Mouse (Mus musculus) gastrocnemius, adult 2 months (tissue): Measurements from ENCODE around the gene Rab9. TPM values are rescaled to one million over a fixed set of nuclear protein-coding genes. Genes with fewer than 3 reads are reported as not detected.

ENCODE experiments used
- DNase-seq: peaks from one replicate; pipeline ENCODE4 v3.0.0; 2022
- H3K27ac ChIP-seq: fragments of 200-600 bp; 2 replicates; pipeline ENCODE4 v1.8.1; 2022; ENCODE audit warnings: mild to moderate bottlenecking
- H3K4me3 ChIP-seq: fragments of 200-600 bp; 2 replicates; pipeline ENCODE4 v1.8.1; 2022; ENCODE audit warnings: mild to moderate bottlenecking, moderate library complexity
- CTCF ChIP-seq: fragments of 200-600 bp; IDR thresholded peaks from 2 replicates; pipeline ENCODE4 v1.8.1; 2022; ENCODE audit warnings: antibody characterized with exemption, mild to moderate bottlenecking, moderate library complexity
- intact Hi-C: fragments of 180-260 bp; cut with DNase I; formaldehyde crosslinking; loops from one replicate; pipeline ENCODE4 v1.15.1; 2025
- total RNA-seq, 2 experiments: library from RNA; stranded (reverse); gene quantifications; 2 replicates each; pipeline ENCODE4 v1.2.3; 2021

Gene Rab9
- total RNA-seq, 2 experiments from 2014 or later = 18.6 to 20.0 TPM

DNA sequence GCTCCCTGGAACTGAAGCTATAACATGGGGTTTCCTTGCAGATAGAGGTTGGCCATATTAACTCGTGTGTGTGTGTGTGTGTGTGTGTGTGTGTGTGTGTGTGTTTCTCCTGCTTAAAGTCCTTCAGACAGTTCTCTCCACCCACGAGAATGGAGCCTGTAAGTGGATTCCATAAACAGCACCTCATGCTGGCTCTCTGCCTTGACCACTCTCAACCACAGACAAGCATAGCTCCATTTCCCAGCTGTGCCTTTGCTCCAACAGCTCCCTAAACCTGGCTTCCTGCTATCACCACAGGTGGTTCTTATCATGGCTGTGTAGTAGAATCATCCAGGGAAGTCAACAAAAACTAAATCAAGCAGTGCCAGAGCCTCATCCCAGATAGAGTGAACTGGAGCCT is 24.8 kb upstream of the Rab9 start:
- no peak for TF ChIP-seq CTCF
- H3K27ac ChIP-seq = no peak overlapping the region
- intact Hi-C loops = no loop called here

DNA sequence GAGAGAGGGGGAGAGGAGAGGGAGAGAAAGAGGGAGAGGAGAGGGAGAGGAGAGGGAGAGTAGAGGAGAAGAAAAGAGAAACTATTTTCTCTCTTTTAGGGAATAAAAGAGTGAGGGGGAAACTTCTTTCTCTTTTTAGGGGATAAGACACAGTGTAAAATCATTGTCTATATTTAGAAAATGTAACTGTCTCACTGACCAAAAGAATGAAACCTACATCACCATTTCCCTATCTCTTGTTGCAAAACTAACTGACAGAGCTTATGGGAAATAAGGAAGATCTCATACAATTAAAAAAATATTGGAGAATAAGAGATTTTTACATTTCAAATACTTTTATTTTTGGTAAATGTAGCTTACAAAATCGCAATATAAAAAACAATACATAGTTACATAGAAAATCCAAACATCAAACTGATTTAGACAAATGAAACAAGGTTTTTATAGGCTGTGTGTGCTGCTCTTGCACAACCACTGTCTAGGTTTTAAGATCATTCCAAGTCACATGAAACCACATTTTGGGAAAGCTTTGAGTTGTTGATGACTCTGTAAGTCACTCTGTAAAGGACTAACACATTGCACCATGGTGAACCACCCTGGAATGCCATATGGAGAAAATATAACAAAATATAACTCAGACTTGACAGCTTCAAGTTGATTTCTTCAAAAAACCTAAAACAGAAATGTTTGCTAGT is 20.0 kb upstream of the Rab9 start:
- Histone ChIP-seq H3K4me3 (no peak overlapping the region), H3K27ac (no peak overlapping the region)
- no peak for DNase-seq
- intact Hi-C loops = no loop called here
- no peak for TF ChIP-seq CTCF

More for the DNA sequence above, 24.8 kb upstream of the Rab9 start:
- DNase-seq = no peak
- no peak overlapping the region for H3K4me3 ChIP-seq

DNA sequence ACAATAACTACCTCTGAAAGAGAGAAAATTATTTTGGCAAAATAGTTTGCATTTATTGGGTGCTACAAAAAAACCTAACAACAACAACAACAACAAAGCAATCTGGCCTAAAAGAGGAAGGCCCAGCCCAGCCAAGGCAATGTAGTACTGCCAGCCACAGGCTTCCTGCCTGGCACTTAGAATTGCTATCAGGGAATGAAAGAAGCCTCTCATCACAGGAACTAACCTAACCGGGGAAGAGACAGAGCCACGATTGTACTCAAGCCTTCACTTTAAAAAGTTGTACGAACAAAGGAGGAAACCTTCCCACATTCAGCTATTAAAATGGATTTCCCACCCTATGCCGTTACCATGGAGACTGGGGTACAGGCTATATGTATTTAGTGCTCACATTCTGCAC is 18.1 kb upstream of the Rab9 start:
- DNase-seq = no peak
- Histone ChIP-seq H3K27ac (no peak overlapping the region), H3K4me3 (no peak overlapping the region)
- intact Hi-C loops = no loop called here
- TF ChIP-seq CTCF = no peak

DNA sequence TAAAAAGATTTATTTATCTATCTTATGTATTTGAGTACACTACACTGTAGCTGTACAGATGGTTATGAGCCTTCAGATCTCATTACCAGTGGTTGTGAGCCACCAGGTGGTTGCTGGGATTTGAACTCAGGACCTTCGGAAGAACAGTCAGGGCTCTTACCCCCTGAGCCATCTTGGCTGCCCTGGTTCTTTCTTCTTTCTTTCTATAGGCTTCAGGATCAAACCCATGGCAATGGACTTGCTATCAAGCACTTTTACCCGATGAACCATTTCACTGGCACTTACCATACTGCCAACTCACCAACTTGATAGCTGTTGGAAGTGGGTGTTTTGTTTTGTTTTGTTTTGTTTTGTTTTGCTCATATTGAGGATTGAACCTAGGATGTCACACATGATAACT is 15.4 kb upstream of the Rab9 start:
- intact Hi-C loops = no loop called here
- no peak for TF ChIP-seq CTCF
- DNase-seq = no peak
- Histone ChIP-seq H3K4me3 (no peak overlapping the region), H3K27ac (no peak overlapping the region)

DNA sequence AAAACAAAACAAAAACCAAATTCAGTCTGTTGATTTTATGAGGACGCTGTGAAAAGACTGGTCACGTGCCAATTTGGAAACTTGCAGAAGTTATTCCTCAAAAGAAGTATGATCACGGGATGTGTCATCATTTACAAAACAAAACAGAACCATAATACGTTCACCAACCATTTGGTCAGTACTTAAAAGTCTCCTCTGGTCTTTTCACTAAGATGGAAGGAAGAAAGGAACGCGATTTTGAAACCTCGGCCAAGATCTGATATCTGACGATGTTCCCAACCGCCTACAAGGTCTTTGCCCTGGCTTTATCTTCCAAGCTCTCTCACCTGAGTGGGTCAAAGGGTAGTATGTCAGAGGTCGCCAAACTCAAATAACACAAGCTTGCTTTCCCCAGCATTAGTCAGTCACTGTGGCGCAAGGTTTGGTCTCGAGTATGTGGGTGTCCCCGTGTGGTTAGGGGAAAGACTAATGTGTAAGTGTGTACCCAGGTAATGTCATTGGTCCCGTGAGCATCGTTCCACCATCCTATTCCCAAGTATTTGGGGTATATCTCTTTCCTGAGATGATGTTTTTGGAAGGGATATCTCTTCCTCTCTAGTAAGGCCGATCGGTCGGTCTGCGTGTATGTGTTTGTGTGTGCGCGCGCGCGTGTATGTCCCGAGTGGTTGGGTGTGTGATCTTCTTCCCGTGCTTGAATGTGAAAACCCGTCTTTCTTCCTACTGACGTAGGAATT is 869 bp downstream of the Rab9 start:
- intact Hi-C loops = loop anchor here (2.0 kb wide), 1 partner anchor 32 kb away; no protein-coding TSS in a partner anchor
- Histone ChIP-seq H3K4me3 (peak overlapping the region; percentile 86), H3K27ac (peak overlapping the region; percentile 92)
- no peak for TF ChIP-seq CTCF
- no peak for DNase-seq

DNA sequence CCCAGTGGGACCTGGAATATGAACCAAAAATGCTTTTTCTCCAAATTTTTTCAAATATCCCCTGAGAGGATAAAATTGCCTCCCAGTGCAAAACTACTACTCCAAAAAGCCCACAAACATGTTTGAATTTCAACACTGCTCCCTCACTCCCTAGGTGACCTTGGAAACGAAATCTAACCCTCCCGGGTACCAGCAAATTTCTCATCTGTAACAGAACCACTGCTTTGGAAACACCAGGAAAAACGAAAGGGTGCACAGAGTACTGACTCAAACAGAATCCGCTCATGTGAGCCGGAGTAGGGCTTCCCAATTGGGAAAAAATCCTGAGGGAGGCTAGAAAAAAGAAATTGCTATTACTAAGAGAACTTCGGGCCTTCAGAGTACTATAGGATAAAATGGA is 2.3 kb downstream of the Rab9 start:
- DNase-seq = no peak
- Histone ChIP-seq H3K27ac (peak overlapping the region; percentile 92), H3K4me3 (peak overlapping the region; percentile 86)
- no peak for TF ChIP-seq CTCF
- intact Hi-C loops = no loop called here

DNA sequence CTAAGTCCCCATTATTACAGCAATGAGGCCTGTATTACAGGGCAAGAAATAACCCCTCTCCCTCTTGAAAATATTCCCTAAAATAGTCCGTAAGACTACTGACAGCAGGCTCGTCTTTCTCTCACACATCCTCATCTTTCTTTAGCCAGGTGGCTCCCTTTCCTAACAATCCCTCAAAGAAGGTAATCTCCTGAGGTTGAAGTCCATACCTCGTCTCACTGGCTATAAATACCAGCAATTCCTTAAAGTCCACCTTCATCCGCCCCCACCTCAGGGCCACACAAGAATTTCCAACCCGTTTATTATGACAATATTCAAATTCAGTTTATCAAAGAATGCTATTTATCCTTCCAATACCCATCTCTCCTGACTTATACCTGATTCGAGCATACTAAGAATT is 7.1 kb downstream of the Rab9 start:
- no peak for TF ChIP-seq CTCF

DNA sequence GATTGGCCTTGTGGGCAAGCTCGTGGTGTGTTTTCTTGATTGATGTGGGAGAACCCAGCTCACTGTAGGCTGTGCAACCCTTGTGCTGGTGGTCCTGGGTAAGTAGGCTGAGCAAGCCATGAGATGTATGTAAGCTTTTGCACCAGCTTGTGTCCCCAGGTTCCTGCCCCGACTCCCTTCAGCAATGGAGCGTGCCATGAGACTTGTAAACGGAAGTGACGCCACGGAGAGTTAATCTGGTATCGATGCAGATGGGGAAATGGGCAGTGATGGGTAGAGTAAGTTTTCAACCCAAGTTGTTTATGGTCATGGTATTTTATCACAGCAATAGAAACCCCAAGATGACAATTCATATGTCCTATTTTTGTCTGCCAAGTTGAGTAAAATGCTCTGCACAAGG is 11.3 kb downstream of the Rab9 start:
- no peak for DNase-seq
- intact Hi-C loops = no loop called here
- no peak for TF ChIP-seq CTCF
- Histone ChIP-seq H3K27ac (no peak overlapping the region), H3K4me3 (no peak overlapping the region)

More for the DNA sequence above, 7.1 kb downstream of the Rab9 start:
- intact Hi-C loops = no loop called here
- Histone ChIP-seq H3K27ac (no peak overlapping the region), H3K4me3 (no peak overlapping the region)
- no peak for DNase-seq

DNA sequence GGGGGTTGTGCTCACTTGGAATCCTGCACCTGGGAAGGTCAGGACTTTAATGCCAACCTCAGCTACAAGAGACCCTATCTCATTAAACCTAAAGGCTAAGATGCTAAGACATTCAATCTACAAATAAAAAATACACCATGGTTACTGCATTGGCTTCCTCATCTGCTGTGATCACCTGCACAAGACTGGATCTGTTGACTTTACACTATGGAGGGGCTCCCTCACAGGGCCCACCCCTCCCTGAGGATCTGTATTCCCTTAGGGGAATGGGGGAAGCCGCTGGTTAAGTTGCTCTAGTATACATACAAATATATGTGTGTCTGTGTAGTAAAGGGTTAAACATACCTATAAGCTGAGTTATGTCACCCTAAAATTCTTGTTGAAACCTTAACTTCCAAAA is 24.1 kb downstream of the Rab9 start:
- no peak overlapping the region for H3K27ac ChIP-seq
- intact Hi-C loops = no loop called here
- no peak for DNase-seq
- H3K4me3 ChIP-seq = no peak overlapping the region
- no peak for TF ChIP-seq CTCF

DNA sequence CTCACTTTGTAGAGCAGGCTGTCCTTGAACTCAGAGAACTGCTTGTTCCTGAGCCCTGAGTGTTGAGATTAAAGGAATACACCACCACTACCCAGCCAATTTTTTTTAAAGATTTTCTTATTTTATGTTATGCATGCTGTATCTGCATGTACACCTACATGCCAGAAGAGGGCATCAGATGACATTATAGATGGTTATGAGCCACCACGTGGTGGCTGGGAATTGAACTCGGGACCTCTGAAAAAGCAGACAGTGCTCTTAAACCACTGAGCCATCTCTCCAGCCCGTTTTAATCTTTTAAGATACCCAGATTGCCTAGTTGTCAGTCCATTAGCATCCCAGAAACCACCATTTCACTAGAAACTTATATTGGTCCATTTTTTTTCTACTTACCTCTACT is 25.3 kb downstream of the Rab9 start:
- no peak overlapping the region for H3K4me3 ChIP-seq
- no peak overlapping the region for H3K27ac ChIP-seq
- no peak for DNase-seq
- TF ChIP-seq CTCF = peak; percentile 6; the same call in 1 of the 2 replicates
- intact Hi-C loops = no loop called here

DNA sequence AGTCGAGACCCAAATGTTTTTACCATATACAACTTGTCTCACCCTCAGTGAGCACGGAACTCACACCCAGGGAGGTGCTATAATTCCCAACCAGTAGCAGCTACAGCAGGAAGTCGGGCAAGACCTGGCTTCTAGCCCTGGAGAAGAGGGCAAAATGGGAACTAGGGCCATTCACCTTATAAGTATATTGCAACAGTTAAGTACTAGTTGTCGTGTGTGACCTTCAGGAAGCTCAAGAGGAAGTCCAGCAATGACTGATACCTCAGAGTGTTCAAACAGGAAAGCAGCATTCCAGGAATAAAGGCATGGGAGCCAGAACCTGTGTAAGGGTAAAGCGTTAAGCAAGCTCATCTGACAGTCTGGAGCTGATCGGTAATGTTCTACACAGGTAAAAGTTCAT is 26.1 kb downstream of the Rab9 start:
- intact Hi-C loops = no loop called here
- TF ChIP-seq CTCF = no peak
- peak overlapping the region; percentile 48; the same call in 1 of the 2 replicates for H3K27ac ChIP-seq
- no peak for DNase-seq
- H3K4me3 ChIP-seq = no peak overlapping the region

DNA sequence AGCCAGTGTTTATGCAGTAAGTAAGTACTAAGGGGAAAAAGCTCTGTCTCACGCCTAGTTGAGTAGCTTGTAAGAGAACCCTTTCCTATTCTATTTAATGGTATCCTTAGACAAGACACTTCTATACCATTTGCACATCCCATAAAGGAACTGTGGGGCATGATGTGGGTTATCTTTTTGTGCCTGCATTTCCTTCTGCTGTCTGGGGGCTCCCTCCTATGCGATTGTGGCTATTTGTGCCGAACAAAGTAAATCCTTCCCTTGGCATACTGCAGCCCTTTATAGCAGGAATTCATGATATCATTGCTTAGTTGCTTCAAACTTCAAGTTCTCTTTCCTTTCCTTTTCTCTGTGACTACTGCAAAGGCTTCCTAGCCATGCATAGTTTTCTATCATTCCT is 35.1 kb downstream of the Rab9 start:
- DNase-seq = no peak
- no peak overlapping the region for H3K4me3 ChIP-seq
- intact Hi-C loops = loop anchor here (10.0 kb wide), 1 partner anchor 210 kb away; no protein-coding TSS in a partner anchor
- TF ChIP-seq CTCF = no peak
- no peak overlapping the region for H3K27ac ChIP-seq

DNA sequence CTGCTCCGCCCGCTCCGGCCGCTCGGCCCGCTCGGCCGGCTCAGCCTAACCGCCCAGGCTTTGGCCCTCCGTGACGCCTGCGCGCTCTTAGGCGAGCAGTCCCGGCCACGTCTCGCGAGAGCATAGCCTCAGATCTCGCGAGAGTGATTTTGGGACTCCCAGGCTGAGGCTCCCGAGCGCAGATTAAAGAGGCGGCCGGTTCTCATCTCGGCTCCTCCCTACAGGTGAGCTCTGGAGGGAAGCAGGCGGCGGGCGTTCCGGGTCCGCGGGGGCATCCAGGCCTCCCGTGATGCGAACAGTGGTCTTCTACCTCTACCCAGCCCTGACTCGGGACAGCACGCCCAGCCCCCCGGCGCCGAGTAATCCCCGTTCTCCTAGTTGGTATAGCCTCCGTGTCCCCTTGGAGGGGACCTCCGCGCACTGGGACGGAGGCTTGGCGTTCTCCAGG is 39.0 kb downstream of the Rab9 start, which contains the start of gene Ofd1:
Ofd1 (minus strand) TSS at position 89 of the 448 bp plus-strand sequence.
- no peak for TF ChIP-seq CTCF
- peak within 1 kb of the TSS; percentile 94 for H3K27ac ChIP-seq
- peak within 1 kb of the TSS; percentile 83 for H3K4me3 ChIP-seq
- intact Hi-C loops = loop anchor here (1.0 to 10.0 kb wide), 2 partner anchors 70 to 214 kb away; no protein-coding TSS in a partner anchor
- DNase-seq = peak; percentile 94
